Mouse (Mus musculus) left cerebral cortex, adult 9 months (tissue): ENCODE data around the gene Fam205c.

Experiments
- DNase-seq, 2 experiments: peaks; one replicate each; pipeline ENCODE4 v3.0.0; 2022; ENCODE audit warnings: low spot score in 2 of 2

Gene Fam205c

GRCm38 (mm10) chr4:42874134-42874533 lies at the start of gene Fam205c:
Gene Fam205c, minus strand, starts transcription at chr4:42874234.
- DNase-seq, result no peak

- no peak for DNase-seq
These were observed 48.4 kb upstream of the Fam205c start for GRCm38 (mm10) chr4:42922461-42922860.

GRCm38 (mm10) chr4:42922056-42922455 lies 48.0 kb upstream of the Fam205c start:
- DNase-seq, result no peak

GRCm38 (mm10) chr4:42921536-42921935 lies 47.5 kb upstream of the Fam205c start:
- DNase-seq, result peak in 1 of 2 experiments; percentile 65

- no peak for DNase-seq
These were observed 46.7 kb upstream of the Fam205c start for GRCm38 (mm10) chr4:42920726-42921125.

GRCm38 (mm10) chr4:42917402-42917774 lies 43.4 kb upstream of the Fam205c start:
- no peak for DNase-seq

GRCm38 (mm10) chr4:42916617-42917401 lies 42.8 kb upstream of the Fam205c start, which contains the start of gene Phf24:
Gene Phf24, plus strand, starts transcription at chr4:42916660.
- peak in 1 of 2 experiments; percentile 54 for DNase-seq

- no peak for DNase-seq
These were observed 41.9 kb upstream of the Fam205c start for GRCm38 (mm10) chr4:42915966-42916365.

- no peak for DNase-seq
These were observed 41.3 kb upstream of the Fam205c start for GRCm38 (mm10) chr4:42915311-42915710.

- DNase-seq, result no peak
These were observed 39.4 kb upstream of the Fam205c start for GRCm38 (mm10) chr4:42913391-42913790.

- DNase-seq, result no peak
These were observed 30.9 kb upstream of the Fam205c start for GRCm38 (mm10) chr4:42904966-42905365.

- DNase-seq, result no peak
These were observed 30.5 kb upstream of the Fam205c start for GRCm38 (mm10) chr4:42904523-42904922.

- DNase-seq, result no peak
These were observed 29.9 kb upstream of the Fam205c start for GRCm38 (mm10) chr4:42903942-42904341.

GRCm38 (mm10) chr4:42902730-42903129 lies 28.7 kb upstream of the Fam205c start:
- no peak for DNase-seq

GRCm38 (mm10) chr4:42902174-42902573 lies 28.1 kb upstream of the Fam205c start:
- DNase-seq, result no peak

- peak in 1 of 2 experiments; percentile 64 for DNase-seq
These were observed 26.8 kb upstream of the Fam205c start for GRCm38 (mm10) chr4:42900878-42901277.

- no peak for DNase-seq
These were observed 24.9 kb upstream of the Fam205c start for GRCm38 (mm10) chr4:42898914-42899313.

GRCm38 (mm10) chr4:42895118-42895517 lies 21.1 kb upstream of the Fam205c start:
- DNase-seq, result no peak

GRCm38 (mm10) chr4:42891176-42891575 lies 17.1 kb upstream of the Fam205c start:
- no peak for DNase-seq

- DNase-seq, result no peak
These were observed 14.8 kb upstream of the Fam205c start for GRCm38 (mm10) chr4:42888806-42889205.

- peak in 1 of 2 experiments; percentile 65 for DNase-seq
These were observed 12.9 kb upstream of the Fam205c start for GRCm38 (mm10) chr4:42886926-42887325.

- no peak for DNase-seq
These were observed 6.6 kb upstream of the Fam205c start for GRCm38 (mm10) chr4:42880677-42880948.

GRCm38 (mm10) chr4:42879829-42880676 lies 6.0 kb upstream of the Fam205c start:
- DNase-seq, result no peak
